Mouse (Mus musculus): Measurements from ENCODE around the gene Amfr.

Amfr gene

GRCm38 (mm10) chr8:94012013-94012951 lies at the start of gene Amfr:
Amfr (minus strand) TSS chr8:94012842.
- peak; percentile 69 for DNase-seq (ENCODE audit: low spot score)

- DNase-seq (ENCODE audit: low spot score), result peak; percentile 43
Observed at GRCm38 (mm10) chr8:94057157-94057854, 44.7 kb upstream of the Amfr start.

- no peak for DNase-seq (ENCODE audit: low spot score)
Observed at GRCm38 (mm10) chr8:94052696-94053095, 40.1 kb upstream of the Amfr start.

- no peak for DNase-seq (ENCODE audit: low spot score)
Observed at GRCm38 (mm10) chr8:94047845-94048244, 35.2 kb upstream of the Amfr start.

- DNase-seq (ENCODE audit: low spot score), result peak; percentile 30
Observed at GRCm38 (mm10) chr8:94037806-94038205, 25.2 kb upstream of the Amfr start.

- peak; percentile 99 for DNase-seq (ENCODE audit: low spot score)
Observed at GRCm38 (mm10) chr8:94036944-94037524, 24.4 kb upstream of the Amfr start, which contains the start of the genes Nudt21 and Ogfod1. Nudt21 (minus strand) TSS chr8:94037031. Ogfod1 (plus strand) TSS chr8:94037198.

- peak; percentile 70 for DNase-seq (ENCODE audit: low spot score)
Observed at GRCm38 (mm10) chr8:94036541-94036940, 23.9 kb upstream of the Amfr start.

- no peak for DNase-seq (ENCODE audit: low spot score)
Observed at GRCm38 (mm10) chr8:94035200-94035599, 22.6 kb upstream of the Amfr start.

GRCm38 (mm10) chr8:94033601-94034000 lies 21.0 kb upstream of the Amfr start:
- no peak for DNase-seq (ENCODE audit: low spot score)

- DNase-seq (ENCODE audit: low spot score), result no peak
Observed at GRCm38 (mm10) chr8:94029701-94030100, 17.1 kb upstream of the Amfr start.

GRCm38 (mm10) chr8:94023916-94024315 lies 11.3 kb upstream of the Amfr start:
- no peak for DNase-seq (ENCODE audit: low spot score)

- peak; percentile 41 for DNase-seq (ENCODE audit: low spot score)
Observed at GRCm38 (mm10) chr8:94013026-94013612, 477 bp upstream of the Amfr start.

- peak; percentile 68 for DNase-seq (ENCODE audit: low spot score)
Observed at GRCm38 (mm10) chr8:94011076-94012012, 1.3 kb downstream of the Amfr start.

- DNase-seq (ENCODE audit: low spot score), result no peak
Observed at GRCm38 (mm10) chr8:94010101-94010705, 2.4 kb downstream of the Amfr start.

- no peak for DNase-seq (ENCODE audit: low spot score)
Observed at GRCm38 (mm10) chr8:94009243-94009845, 3.3 kb downstream of the Amfr start.

- no peak for DNase-seq (ENCODE audit: low spot score)
Observed at GRCm38 (mm10) chr8:94004139-94004538, 8.5 kb downstream of the Amfr start.

- no peak for DNase-seq (ENCODE audit: low spot score)
Observed at GRCm38 (mm10) chr8:93998961-93999360, 13.7 kb downstream of the Amfr start.

- no peak for DNase-seq (ENCODE audit: low spot score)
Observed at GRCm38 (mm10) chr8:93989739-93990138, 22.9 kb downstream of the Amfr start.

- DNase-seq (ENCODE audit: low spot score), result no peak
Observed at GRCm38 (mm10) chr8:93984731-93985130, 27.9 kb downstream of the Amfr start.

GRCm38 (mm10) chr8:93983827-93984226 lies 28.8 kb downstream of the Amfr start:
- DNase-seq (ENCODE audit: low spot score), result no peak

Data from c-Kit-positive CD71-positive TER-119-positive erythroid progenitor cells, embryonic 14.5 days (primary cell).